Mouse (Mus musculus): ENCODE data around the gene Prdm10. TPM values are rescaled to one million over a fixed set of nuclear protein-coding genes. Genes with fewer than 3 reads are reported as not detected.

Gene Prdm10
- polyA plus RNA-seq, 1 experiment from 2014 or later = 9.7 TPM

Other genes with a start within 250 kb of the Prdm10 start
- gene Zbtb44, start 249.9 kb upstream of the Prdm10 start, polyA plus RNA-seq (2014; fragmentation: Nextera tagmentation; extraction: Ambion mirVana) = 5.0 and 5.3 TPM in 2 replicates
- gene St14, start 148.7 kb upstream of the Prdm10 start, polyA plus RNA-seq (2014; fragmentation: Nextera tagmentation; extraction: Ambion mirVana) = 0.85 and 1.2 TPM in 2 replicates
- gene Aplp2, start 68.7 kb upstream of the Prdm10 start, polyA plus RNA-seq (2014; fragmentation: Nextera tagmentation; extraction: Ambion mirVana) = 239 and 313 TPM in 2 replicates
- gene Nfrkb, start 105.7 kb downstream of the Prdm10 start, polyA plus RNA-seq (2014; fragmentation: Nextera tagmentation; extraction: Ambion mirVana) = 35.5 and 41.8 TPM in 2 replicates
- gene Tmem45b, start 183.9 kb downstream of the Prdm10 start, polyA plus RNA-seq (2014; fragmentation: Nextera tagmentation; extraction: Ambion mirVana) = 0.18 TPM in 1 of 2 replicates, not detected in the other